Mouse (Mus musculus) hindbrain, embryonic 16.5 days (tissue): ENCODE measurements at regions not wholly inside any gene's neighbourhood (a gene's known extent, or its start where the extent isn't known, plus 50 kb on each side); places are given as distances from the start of the nearest gene placed in this dataset.

Source experiments
- ATAC-seq: fragments of 200-750 bp; cut with Nextera tagmentation; 2 replicates; pipeline ENCODE4 v1.8.0; 2017; ENCODE audit warnings: moderate TSS enrichment, moderate library complexity
- H3K27ac ChIP-seq: fragments of 300-500 bp; sonication (generic); 2 replicates; pipeline ENCODE4 v1.5.1; 2014; ENCODE audit warnings: low read depth, mild to moderate bottlenecking, control low read depth, low read length, moderate library complexity
- H3K27me3 ChIP-seq: fragments of 300-500 bp; sonication (generic); replicated peaks from 2 replicates; pipeline ENCODE4 v1.6.1; 2014; ENCODE audit warnings: low read length; ENCODE audit not compliant: control insufficient read depth, insufficient read depth
- H3K36me3 ChIP-seq: fragments of 300-500 bp; sonication (generic); 2 replicates; pipeline ENCODE4 v1.6.1; 2014; ENCODE audit warnings: mild to moderate bottlenecking, low read length, moderate library complexity, mixed read lengths; ENCODE audit not compliant: control insufficient read depth, insufficient read depth
- H3K4me1 ChIP-seq: fragments of 300-500 bp; sonication (generic); 2 replicates; pipeline ENCODE4 v1.6.1; 2014; ENCODE audit warnings: low read depth, low read length; ENCODE audit not compliant: control insufficient read depth, insufficient read depth
- H3K4me2 ChIP-seq: fragments of 300-500 bp; sonication (generic); 2 replicates; pipeline ENCODE4 v1.6.1; 2014; ENCODE audit warnings: mild to moderate bottlenecking, low read length, control low read depth, moderate library complexity
- H3K4me3 ChIP-seq: fragments of 300-500 bp; sonication (generic); 2 replicates; pipeline ENCODE4 v1.5.1; 2014; ENCODE audit warnings: mild to moderate bottlenecking, low read length, control low read depth, moderate library complexity
- H3K9ac ChIP-seq: fragments of 300-500 bp; sonication (generic); 2 replicates; pipeline ENCODE4 v1.6.1; 2014; ENCODE audit warnings: low read depth, mild to moderate bottlenecking, control low read depth, low read length, moderate library complexity
- H3K9me3 ChIP-seq: fragments of 300-500 bp; sonication (generic); 2 replicates; pipeline ENCODE4 v1.6.1; 2014; ENCODE audit warnings: mild to moderate bottlenecking, low read length, moderate library complexity; ENCODE audit not compliant: control insufficient read depth
- WGBS: fragments of 180-500 bp; shearing (Covaris S2); extraction: QIAGEN DNeasy Blood & Tissue Kit; methylation state at CpG from one replicate; pipeline ENCODE4 v1.1.7; 2014; 5-methylcytosine and 5-hydroxymethylcytosine counted together

DNA sequence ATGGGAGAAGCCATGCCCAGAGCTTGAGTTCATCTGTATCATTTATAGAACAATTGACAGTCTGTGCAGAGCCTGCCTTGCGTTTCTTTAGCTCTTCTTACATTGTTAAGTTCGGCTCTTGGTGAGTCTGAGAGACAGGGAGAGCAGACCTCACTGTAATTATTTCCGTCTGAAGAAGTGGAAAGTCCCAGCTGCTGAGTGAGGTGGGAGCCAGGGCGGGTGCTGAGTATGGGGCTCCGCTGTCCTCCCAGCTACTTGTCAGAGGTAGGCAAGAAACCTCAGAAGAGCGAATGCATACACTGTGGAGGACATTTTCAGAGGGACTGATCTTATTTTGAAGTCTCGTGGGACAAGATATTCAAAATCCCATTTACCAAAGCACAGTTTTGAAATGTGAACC lies 172.9 kb downstream of the Vrk1 start:
- no peak overlapping the region for H3K4me3 ChIP-seq
- H3K27ac ChIP-seq = no peak overlapping the region
- no peak overlapping the region for H3K4me2 ChIP-seq
- H3K36me3 ChIP-seq = no peaks in the 10 kb centered on the region
- H3K4me1 ChIP-seq = 0 out of 2 replicates have a peak, but pooled peaks cover 2% of the 10 kb centered on the region
- H3K27me3 ChIP-seq = no peaks in the 10 kb centered on the region
- H3K9me3 ChIP-seq = no peaks in the 10 kb centered on the region
- H3K9ac ChIP-seq = no peak overlapping the region
- no peak for ATAC-seq
- WGBS = 70% methylated on average over 7 of the region's 7 CpGs

DNA sequence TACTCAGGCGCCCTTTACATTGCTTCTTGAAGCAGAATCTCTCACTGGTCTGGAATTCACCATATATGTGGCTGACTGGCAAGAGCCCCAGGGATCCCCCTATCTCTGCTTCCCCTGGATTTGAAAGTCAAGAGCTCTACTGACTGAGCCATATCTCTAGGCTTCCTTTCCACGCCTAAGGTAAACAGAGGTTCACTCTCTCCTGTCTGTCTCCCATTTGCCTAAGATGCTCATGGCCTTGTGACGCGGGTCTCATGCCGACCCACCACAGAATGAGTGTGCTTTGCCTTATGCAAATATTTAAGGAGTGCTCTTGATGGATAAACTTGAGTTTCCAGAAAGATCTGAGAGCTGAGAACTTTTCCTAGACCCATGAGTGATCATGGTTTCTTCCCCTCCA lies 173.9 kb downstream of the Vrk1 start:
- H3K4me2 ChIP-seq = no peak overlapping the region
- H3K4me1 ChIP-seq = no peaks in the 10 kb centered on the region
- H3K9ac ChIP-seq = no peak overlapping the region
- no peaks in the 10 kb centered on the region for H3K36me3 ChIP-seq
- H3K9me3 ChIP-seq = no peaks in the 10 kb centered on the region
- WGBS = 88% methylated on average over 5 of the region's 5 CpGs
- no peak for ATAC-seq
- H3K27me3 ChIP-seq = no peaks in the 10 kb centered on the region
- H3K27ac ChIP-seq = no peak overlapping the region
- no peak overlapping the region for H3K4me3 ChIP-seq

DNA sequence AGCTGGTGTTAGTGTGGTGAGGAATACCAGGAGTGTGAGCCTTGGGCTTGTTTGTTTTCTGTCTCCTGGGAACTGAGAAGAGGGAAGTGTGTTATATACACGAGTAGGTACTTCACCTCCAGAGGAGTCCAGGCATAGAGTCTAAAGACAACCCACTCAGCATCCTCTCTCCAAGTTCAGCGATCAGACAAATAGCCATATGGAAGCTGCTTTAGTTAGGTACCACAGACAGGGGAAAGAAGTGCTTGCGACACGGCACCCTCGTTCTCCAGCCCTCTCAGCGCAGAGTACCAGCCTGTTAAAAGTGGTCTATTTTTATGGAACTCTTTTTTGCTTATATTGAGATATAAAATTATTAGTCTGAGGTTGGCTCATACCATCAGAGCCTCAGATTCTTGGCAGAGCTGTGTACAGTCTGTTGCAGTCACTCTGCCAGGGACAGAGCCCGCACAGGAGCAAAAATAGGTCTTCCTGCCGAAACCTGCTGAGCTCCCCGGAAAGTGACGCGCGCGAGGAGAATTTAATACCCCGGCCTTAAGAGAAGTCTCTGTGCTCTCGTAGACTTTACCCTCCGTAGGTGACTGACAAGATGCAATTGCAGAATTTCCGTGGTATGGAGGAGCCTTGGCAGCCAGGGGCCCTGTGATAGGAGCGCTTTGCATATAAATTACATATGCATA lies 175.5 kb downstream of the Vrk1 start:
- H3K4me2 ChIP-seq = no peak overlapping the region
- 68% methylated on average over 18 of the region's 18 CpGs for WGBS
- H3K4me3 ChIP-seq = no peak overlapping the region
- no peaks in the 10 kb centered on the region for H3K27me3 ChIP-seq
- no peak overlapping the region for H3K9ac ChIP-seq
- no peaks in the 10 kb centered on the region for H3K9me3 ChIP-seq
- H3K4me1 ChIP-seq = no peaks in the 10 kb centered on the region
- H3K36me3 ChIP-seq = no peaks in the 10 kb centered on the region
- ATAC-seq = no peak
- no peak overlapping the region for H3K27ac ChIP-seq

DNA sequence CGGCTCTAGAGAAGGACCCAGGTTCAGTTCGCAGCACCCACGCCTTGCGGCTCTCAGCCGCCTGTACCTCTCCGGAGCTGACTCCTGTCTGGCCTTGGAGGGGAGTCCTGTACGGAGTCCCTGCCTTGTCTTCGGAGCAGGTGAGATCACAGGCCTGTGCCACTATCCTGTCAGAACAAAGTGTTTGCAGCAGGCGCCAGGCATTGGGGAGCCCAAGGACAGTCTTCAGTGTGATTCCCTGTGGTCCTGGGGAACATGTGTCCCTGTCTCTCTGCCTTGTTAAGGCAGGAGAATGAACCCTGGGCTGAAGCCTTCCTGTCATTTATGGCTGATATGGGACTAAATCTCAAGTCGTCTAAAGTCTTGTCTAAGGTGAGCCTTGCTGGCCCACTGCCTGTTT lies 176.5 kb downstream of the Vrk1 start:
- no peak overlapping the region for H3K9ac ChIP-seq
- WGBS = 89% methylated on average over 10 of the region's 10 CpGs
- ATAC-seq = no peak

DNA sequence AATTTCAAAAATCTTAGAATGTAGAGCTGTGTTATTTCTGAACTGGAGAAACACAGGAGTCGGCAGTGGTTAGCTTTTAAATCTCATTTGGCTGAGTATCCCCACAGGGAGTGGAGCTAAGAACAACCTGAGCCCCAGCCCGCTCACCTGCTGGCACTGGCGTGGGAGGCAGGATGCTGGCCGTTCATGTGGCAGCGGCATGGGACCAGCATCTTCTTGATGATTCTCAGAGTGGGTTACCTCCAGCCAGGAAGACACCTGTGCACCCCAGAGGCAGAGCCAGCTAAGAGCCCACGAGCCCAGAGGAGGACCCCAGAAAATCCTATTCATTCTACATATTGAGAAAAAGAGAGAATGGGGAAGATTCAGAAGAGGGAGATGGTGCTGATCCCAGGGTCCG lies 181.7 kb downstream of the Vrk1 start:
- Histone ChIP-seq H3K4me1 (no peaks in the 10 kb centered on the region; the same call in 1 of the 2 replicates), H3K27me3 (no peaks in the 10 kb centered on the region), H3K9me3 (no peaks in the 10 kb centered on the region), H3K4me3 (no peak overlapping the region), H3K36me3 (no peaks in the 10 kb centered on the region), H3K4me2 (no peak overlapping the region), H3K27ac (no peak overlapping the region), H3K9ac (no peak overlapping the region)
- 83% methylated on average over 7 of the region's 7 CpGs for WGBS
- no peak for ATAC-seq

More for the DNA sequence above, 176.5 kb downstream of the Vrk1 start:
- Histone ChIP-seq H3K27me3 (no peaks in the 10 kb centered on the region), H3K27ac (no peak overlapping the region), H3K36me3 (no peaks in the 10 kb centered on the region), H3K4me2 (no peak overlapping the region), H3K4me1 (no peaks in the 10 kb centered on the region), H3K4me3 (no peak overlapping the region), H3K9me3 (no peaks in the 10 kb centered on the region)

DNA sequence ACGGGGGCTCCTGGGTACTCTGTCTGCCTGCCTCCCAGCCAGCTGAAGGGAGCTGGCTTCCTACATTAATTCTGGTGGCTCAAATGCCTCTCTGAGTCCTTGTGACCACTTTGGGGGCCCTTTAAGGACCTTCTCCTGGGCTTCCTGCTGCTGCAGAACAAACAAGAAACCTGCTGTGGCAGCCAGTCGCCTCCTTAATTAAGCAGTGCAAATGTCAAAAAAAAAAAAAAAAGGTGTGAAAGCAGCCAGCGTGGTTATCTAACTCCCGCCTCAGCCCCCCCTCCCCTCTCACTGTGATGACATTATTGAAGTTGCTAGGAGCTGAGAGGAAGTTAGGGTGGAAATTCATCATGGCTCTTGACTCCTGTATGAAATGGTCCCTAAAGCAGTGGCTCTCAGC lies 189.3 kb downstream of the Vrk1 start:
- no peak overlapping the region for H3K27ac ChIP-seq
- H3K27me3 ChIP-seq = 0 out of 2 replicates have a peak, but pooled peaks cover 2% of the 10 kb centered on the region
- H3K4me3 ChIP-seq = no peak overlapping the region
- 15% methylated on average over 4 of the region's 4 CpGs for WGBS
- H3K4me2 ChIP-seq = no peak overlapping the region
- H3K36me3 ChIP-seq = no peaks in the 10 kb centered on the region
- H3K4me1 ChIP-seq = no peaks in the 10 kb centered on the region; the same call in 1 of the 2 replicates
- no peak overlapping the region for H3K9ac ChIP-seq
- no peaks in the 10 kb centered on the region for H3K9me3 ChIP-seq
- no peak for ATAC-seq

DNA sequence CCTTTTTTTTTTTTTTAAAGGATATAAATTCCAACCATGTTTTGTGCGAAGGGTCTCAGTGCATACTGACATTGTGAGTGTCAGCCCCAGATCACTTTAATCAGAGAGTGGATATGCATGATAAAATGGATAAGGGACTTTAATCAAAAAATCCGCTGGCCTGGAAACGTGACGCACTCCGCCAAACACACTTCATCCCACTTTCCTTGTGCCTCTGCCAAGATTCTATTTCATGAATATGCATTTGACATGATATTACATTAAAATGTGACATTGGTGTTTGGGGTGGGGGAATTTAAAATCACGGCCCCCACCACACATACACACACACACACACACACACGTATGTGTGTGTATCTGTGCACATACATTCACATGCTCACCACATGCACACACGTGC lies 193.5 kb downstream of the Vrk1 start:
- H3K4me2 ChIP-seq = no peak overlapping the region
- no peaks in the 10 kb centered on the region for H3K9me3 ChIP-seq
- 60% methylated on average over 8 of the region's 8 CpGs for WGBS
- H3K36me3 ChIP-seq = no peaks in the 10 kb centered on the region
- H3K27me3 ChIP-seq = 0 out of 2 replicates have a peak, but pooled peaks cover 2% of the 10 kb centered on the region
- H3K9ac ChIP-seq = no peak overlapping the region
- no peak overlapping the region for H3K4me3 ChIP-seq
- no peaks in the 10 kb centered on the region for H3K4me1 ChIP-seq
- no peak overlapping the region for H3K27ac ChIP-seq
- no peak for ATAC-seq

DNA sequence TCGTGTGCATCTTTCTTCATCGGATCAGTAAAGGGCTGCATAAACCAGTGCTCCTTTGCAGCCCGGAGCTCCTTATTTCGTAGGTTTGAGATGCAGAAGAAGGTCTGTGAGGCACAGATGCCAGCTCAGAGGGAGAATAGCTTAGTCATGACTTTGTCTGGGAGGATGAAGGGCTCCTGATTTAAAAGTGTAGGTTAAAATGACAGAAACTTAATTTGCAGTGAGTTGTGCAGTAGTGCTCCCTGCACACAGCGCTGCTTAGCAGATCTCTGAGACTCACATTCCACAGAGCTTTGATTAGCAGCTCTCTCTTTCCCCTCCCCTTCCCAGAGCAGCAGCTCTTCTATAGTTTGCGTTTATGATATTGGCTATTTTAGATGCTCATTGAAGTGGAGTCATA lies 200.9 kb downstream of the Vrk1 start:
- Histone ChIP-seq H3K27me3 (no peaks in the 10 kb centered on the region), H3K4me3 (no peak overlapping the region), H3K27ac (no peak overlapping the region), H3K4me1 (no peaks in the 10 kb centered on the region), H3K9ac (no peak overlapping the region), H3K36me3 (no peaks in the 10 kb centered on the region), H3K4me2 (no peak overlapping the region), H3K9me3 (no peaks in the 10 kb centered on the region)
- ATAC-seq = no peak
- WGBS = 77% methylated on average over 6 of the region's 6 CpGs

DNA sequence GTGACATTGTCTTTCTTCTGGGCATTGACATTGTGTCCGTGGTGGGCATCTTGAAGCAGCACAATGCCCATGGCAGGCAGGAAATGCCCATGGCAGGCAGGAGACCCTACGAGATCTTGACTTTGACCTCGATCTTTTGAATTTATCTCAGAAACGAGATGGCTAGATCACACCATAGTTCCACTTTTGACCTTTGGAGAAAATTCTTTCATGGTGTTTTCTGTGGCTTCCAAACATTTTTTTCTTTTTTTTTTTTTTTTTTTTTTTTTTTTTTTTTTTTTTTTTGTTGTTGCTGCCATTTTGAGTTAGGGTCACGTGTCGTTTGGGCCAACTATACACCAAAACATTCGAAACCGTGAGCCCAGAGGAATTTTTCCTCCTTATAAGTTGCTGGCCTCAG lies 201.5 kb downstream of the Vrk1 start:
- no peak overlapping the region for H3K27ac ChIP-seq

More for the DNA sequence above, 201.5 kb downstream of the Vrk1 start:
- H3K4me3 ChIP-seq = no peak overlapping the region
- H3K4me1 ChIP-seq = no peaks in the 10 kb centered on the region
- H3K27me3 ChIP-seq = no peaks in the 10 kb centered on the region
- 90% methylated on average over 8 of the region's 8 CpGs for WGBS
- H3K9ac ChIP-seq = no peak overlapping the region
- H3K4me2 ChIP-seq = no peak overlapping the region
- no peaks in the 10 kb centered on the region for H3K36me3 ChIP-seq
- no peaks in the 10 kb centered on the region for H3K9me3 ChIP-seq
- ATAC-seq = no peak
